Mouse (Mus musculus) c-Kit-positive CD71-positive TER-119-negative erythroid progenitor cells, embryonic 14.5 days (primary cell): ENCODE measurements around the gene Gnaz.

Source experiments
- DNase-seq: peaks from one replicate; pipeline ENCODE4 v3.0.0-alpha.2; 2013; ENCODE audit warnings: low read depth

Gnaz gene

GRCm38 (mm10) chr10:75030234-75030633 is 63.3 kb downstream of the Gnaz start:
- DNase-seq: no peak

- no peak for DNase-seq
Measured at GRCm38 (mm10) chr10:75031345-75032114, 64.6 kb downstream of the Gnaz start.

DNA sequence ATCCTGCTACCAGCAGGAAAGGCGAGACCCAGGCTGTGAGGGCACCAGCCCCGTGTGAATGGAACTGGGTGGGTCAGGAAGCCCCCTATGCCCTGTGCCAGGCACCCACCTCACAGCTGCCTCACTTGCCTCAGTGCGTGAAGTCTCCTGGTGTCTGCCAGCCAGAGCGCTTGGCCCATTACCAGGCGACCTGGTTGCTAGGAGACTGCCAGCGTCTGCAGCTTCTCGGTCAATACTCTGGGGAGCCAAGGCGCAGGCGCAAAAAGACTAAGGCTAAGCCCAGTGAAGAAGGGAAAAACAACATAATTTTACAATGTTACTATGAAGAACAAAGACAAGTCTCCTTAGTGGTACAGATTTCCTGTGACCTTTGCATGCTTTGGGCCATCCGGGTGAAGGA is 65.4 kb downstream of the Gnaz start, which contains the start of gene Rsph14:
Rsph14 (minus strand) TSS at position 192 of the 400 bp plus-strand sequence.
- DNase-seq: no peak

GRCm38 (mm10) chr10:75036883-75037379 is 70.0 kb downstream of the Gnaz start, which contains the start of gene Rab36:
Rab36 (plus strand) TSS chr10:75037058.
- peak; percentile 23 for DNase-seq

DNA sequence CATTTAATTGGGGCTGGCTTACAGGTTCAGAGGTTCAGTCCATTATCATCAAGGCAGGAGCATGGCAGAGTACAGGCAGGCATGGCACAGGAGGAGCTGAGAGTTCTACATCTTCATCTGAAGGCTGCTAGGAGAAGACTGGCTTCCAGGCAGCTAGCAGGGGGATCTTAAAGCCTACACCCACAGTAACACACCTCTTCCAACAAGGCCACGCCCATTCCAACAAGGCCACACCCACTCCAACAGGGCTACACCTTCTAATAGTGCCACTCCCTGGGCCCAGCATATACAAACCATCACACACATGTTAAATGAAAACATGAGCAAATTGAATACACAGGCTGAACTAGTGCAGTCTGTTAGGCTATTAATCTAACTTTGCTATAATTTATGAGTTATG is 75.1 kb downstream of the Gnaz start:
- DNase-seq: peak; percentile 39

- DNase-seq: no peak
Measured at GRCm38 (mm10) chr10:75044459-75044858, 77.5 kb downstream of the Gnaz start.

DNA sequence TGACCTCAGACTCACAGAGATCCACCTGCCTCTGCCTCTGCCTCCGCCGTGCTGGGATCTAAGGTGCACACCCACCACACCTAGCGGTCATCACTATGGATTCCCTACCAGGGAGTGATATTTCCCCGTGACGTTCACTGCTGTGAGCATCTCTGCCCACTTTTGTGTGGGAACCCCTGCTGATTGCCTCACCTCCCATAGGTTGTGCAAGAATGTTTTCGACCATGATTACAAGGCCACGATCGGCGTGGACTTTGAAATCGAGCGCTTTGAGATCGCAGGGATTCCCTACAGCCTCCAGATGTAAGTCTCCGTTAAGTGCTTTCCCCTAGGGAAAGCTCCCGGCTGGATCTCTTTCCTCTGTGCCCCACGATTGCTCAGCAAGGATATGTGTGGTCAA is 78.9 kb downstream of the Gnaz start:
- DNase-seq: no peak

GRCm38 (mm10) chr10:75048711-75049110 is 81.7 kb downstream of the Gnaz start:
- DNase-seq: no peak

DNA sequence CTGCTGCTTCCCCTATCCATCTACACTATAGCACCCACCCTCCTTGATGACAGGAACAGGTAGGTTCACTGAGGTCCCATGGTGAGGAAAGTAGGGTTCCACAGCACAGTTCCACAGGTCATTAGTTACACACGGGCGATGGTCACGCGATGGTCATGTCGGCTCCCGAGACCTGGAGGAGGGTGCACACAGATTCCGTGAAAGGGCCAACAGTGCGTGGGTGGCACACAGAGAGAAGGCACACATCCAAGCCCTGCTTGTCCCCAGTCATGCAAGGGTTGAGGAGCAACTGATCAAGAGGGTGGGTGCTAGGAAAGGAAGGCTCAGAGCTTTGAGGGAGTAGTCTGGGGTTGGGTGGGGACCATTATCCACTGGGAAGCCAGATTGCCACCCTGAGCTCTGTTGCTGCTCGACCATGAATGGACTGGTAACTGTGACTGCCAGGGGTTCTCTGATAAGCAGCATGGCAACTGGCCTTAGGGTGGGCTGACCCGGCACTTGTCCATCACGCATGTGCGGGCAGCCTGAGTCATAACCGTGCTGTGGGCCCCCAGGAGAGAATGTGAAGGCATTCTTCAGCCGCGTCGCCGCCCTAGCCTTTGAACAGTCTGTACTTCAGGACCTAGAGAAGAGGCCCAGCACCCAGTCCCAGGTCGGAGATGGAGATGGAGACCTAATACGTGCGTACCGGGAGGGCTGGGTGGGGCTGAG is 84.5 kb downstream of the Gnaz start:
- DNase-seq: no peak

GRCm38 (mm10) chr10:75052902-75053301 is 85.9 kb downstream of the Gnaz start:
- no peak for DNase-seq

DNA sequence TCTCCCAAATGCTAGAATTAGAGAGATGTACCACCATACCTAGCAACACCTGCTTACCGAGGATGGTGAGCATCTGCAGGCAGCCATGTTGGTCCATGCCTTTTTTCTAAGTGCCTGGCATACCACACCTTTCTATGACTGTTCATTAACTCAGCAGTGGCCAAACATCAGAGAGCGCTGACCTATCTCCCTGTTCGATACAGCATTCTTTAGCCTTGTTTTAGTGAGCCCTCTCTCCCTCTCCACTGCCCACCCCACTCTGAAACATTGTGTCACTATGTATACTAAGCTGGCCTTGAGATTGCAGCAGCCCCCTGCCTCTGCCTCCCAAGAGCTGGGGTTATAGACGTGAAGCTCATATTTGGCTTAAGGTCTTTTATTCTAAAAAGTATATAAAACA is 86.7 kb downstream of the Gnaz start:
- no peak for DNase-seq

- DNase-seq: no peak
Measured at GRCm38 (mm10) chr10:75054125-75054524, 87.1 kb downstream of the Gnaz start.

DNA sequence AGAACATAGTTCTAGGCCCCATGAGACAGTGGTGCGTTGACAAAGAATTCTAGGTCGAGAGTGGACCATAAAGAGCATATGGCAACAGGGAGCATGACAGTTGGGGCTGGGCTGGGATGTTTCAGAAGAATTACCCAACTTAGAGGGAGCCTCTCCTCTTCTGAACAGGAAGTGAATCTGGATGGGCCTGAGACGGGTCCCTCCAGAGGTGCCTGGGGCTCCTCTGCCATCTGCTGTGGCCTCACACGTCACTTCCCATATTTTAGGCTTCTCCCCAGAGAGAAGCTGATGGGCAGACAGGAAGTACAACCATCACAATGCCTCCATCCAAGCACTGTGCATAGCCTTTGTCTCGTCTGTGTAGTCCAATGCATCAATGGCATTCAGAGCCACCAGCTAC is 88.7 kb downstream of the Gnaz start:
- DNase-seq: no peak

DNA sequence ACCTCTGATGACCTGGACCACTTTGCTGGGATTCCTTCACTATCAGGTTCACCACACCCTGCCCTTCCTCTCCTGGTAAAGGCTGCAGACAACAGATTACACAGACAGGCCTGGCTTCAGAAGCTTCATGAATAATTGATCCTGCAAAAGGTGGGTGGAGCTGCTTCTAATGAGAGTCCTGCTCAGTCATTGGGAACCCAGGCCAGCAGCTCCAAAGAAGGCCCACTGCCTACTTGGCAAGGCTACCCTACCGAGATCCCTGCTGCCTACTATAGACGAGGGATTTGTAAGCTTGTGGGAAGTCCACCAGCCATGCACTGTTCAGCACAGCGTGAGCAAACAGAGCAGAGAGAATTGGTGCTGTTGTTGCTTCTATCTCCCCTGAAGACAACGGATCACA is 89.3 kb downstream of the Gnaz start:
- DNase-seq: peak; percentile 20

DNA sequence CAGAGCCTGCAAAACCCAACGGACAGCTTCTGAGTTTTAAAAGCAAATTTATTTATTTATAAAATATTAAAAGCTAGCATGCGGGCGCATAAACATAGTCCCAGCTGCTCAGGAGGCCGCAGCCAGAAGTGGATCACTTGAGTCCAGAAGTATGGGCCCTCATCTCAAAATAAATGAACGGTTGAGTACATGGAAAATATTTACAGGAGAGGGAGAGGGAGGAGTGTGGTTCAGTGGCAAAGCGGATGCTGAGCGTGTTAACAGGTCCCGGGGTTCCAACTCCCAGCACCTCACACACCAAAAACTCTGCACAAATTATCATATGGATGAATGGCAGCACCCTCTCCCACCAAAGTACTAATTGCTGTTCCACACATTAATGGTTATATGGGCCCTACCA is 91.4 kb downstream of the Gnaz start:
- DNase-seq: no peak

- no peak for DNase-seq
Measured at GRCm38 (mm10) chr10:75058761-75059395, 91.9 kb downstream of the Gnaz start.

- peak; percentile 52 for DNase-seq
Measured at GRCm38 (mm10) chr10:75059396-75059795, 92.4 kb downstream of the Gnaz start.

DNA sequence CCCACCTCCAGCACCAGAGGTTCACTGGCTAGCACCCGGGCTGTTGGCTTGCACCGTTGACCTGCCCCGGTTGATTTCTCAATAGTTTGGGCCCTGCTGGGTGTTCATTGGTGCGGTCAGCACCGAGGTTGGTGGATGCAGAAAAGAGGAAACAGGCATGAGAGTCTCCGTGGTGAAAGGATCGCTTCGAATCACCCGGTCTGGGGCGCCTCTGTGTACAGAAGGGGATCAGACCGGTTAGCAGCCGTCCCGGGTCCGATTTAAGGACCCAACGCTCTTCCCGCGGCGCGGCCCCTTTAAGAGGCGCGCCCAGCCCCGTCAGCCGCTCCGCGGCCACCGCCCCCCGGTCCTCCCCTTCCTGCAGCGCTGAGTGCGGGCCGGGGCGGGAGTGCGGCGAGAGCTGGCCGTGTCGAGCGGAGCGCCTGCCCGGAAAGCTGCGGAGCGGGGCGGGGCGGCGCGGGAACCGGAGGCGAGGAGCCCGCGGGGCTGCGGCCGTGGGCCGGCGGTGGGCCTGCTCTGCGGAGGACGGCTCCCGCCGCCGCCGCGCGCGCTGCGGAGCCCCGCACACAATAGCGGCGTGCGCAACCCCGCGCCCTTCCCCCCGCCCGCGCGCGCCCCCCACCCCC is 93.4 kb downstream of the Gnaz start, which contains the start of gene Bcr:
Bcr (plus strand) TSS at position 376 of the 626 bp plus-strand sequence.
- peak; percentile 29 for DNase-seq

DNA sequence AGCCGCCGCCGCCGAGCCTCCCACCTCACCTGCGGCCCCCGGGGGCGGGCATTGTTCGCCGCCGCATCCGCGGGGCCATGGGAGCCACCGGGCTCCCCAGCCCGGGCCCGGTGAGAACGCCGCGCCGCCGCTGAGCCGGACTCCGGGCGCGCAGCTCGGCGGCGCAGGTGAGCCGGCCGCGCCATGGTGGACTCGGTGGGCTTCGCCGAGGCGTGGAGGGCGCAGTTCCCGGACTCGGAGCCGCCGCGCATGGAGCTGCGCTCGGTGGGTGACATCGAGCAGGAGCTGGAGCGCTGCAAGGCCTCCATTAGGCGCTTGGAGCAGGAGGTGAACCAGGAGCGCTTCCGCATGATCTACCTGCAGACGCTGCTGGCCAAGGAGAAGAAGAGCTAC is 93.9 kb downstream of the Gnaz start:
- DNase-seq: no peak

GRCm38 (mm10) chr10:75061341-75062188 is 94.6 kb downstream of the Gnaz start:
- DNase-seq: no peak

GRCm38 (mm10) chr10:75062189-75062561 is 95.2 kb downstream of the Gnaz start:
- no peak for DNase-seq
